Mouse (Mus musculus): ENCODE results near the gene Cab39.

The Cab39 gene

DNA sequence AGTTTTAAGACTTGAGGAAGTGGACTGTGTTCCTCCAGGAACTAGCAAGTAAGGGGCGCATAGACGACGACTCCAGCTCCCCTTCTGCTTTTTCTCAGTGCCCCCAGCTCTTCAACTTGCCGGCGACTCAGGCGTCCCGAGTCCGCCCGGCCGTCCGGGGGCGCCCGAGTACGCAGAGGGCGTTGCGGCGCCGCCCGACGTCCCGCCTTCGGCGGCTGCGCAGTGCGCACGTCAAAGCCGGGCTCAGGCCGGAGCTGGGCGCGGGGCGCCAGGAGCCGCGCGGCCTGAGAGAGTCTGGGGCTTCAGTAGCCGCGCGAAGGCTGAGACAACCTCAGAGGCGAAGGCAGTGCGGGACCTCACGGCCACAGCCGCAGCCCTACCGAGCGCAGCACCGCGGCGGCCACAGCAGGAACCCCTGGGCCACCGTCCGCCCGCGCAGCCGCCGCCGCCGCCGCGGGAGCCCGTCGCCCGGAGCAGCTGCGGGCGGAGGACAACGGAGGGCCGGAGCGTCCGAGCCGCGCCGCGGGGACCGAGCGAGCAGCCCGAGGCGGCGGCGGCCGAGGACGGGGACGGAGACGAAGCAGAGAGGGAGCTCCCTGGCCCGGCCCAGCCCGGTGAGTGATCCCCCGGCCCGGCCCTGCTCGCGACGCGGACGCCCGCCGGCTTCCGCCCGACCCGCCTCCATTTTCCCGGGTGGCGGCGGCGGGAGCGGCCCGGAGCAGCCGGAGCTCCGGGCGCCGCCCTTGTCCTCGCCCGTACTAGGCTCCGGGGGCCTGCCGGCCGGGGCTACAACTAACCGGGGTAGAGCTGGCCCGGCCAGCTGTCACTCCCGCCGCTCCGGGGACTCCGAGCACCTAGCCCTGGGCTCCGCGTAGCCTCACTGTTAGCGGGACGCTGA, at the start of gene Cab39:
TSS of gene Cab39 (plus strand) at position 234 of the 898 bp plus-strand sequence.
- peak; percentile 77 to 88 for DNase-seq (ENCODE audit: low spot score in 2 of 2)

GRCm38 (mm10) chr1:85744539-85744938, 48.7 kb upstream of the Cab39 start:
- DNase-seq (ENCODE audit: low spot score in 2 of 2), result no peak

DNA sequence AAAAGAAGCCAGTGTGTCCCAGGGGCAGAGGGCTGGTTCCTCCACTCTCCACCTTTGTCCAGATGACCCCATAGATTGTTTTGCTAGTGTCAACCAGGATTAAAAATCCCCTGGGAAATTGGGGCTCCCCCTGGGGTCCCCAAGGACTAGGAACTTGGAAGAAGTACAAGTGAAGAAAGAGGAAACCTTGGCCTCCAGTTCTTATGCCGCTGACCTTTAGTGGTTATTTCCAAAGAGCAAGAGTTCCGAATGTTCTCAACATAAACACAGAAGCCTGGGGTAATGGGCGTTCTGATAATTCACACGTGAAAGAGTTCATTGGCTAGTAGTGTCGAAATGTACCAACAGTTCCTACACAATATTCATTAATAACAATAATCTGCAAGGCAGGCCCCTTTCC, 46.7 kb upstream of the Cab39 start:
- no peak for DNase-seq (ENCODE audit: low spot score in 2 of 2)

- no peak for DNase-seq (ENCODE audit: low spot score in 2 of 2)
These were observed 43.4 kb upstream of the Cab39 start for GRCm38 (mm10) chr1:85749829-85750228.

DNA sequence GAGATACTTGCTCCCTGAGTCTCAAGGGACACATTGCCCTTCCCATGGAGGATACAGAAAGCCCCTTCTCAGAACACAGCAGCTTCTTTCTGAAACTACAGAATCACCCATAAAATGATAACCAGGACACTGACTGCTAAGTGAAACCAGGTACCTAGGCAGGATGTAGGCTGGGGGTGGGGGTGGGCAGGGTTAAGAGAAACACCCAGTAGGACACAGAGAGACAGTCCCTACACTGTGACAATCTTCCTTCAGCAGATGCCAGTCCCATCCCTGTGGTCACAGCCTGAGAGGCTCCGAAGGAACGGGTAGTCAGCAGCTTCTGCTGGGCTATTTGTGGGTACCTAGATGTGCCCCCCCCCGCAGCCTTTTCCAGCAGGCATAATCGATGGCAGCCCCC, 42.6 kb upstream of the Cab39 start:
- no peak for DNase-seq (ENCODE audit: low spot score in 2 of 2)

DNA sequence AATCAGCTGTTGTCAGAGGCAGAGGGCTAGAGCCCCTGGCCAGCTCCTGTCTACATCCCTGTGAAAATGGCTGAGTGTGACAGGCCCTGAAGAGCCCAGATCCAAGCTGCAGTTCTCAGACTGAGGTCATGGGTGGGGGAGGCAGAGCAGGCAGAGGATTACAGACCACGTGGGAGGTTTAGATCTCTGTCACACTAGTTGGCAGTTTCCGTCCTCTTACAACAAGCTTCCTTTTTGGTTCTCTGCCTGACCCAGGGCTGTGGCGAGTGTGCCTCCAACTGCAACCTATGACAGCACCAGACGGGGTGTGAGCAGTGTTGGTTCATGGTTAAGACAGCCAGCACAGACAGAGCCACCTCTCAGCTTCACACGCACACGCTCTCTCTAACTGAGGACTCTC, 41.7 kb upstream of the Cab39 start:
- DNase-seq (ENCODE audit: low spot score in 2 of 2), result no peak

- no peak for DNase-seq (ENCODE audit: low spot score in 2 of 2)
These were observed 41.1 kb upstream of the Cab39 start for GRCm38 (mm10) chr1:85751932-85752680.

DNA sequence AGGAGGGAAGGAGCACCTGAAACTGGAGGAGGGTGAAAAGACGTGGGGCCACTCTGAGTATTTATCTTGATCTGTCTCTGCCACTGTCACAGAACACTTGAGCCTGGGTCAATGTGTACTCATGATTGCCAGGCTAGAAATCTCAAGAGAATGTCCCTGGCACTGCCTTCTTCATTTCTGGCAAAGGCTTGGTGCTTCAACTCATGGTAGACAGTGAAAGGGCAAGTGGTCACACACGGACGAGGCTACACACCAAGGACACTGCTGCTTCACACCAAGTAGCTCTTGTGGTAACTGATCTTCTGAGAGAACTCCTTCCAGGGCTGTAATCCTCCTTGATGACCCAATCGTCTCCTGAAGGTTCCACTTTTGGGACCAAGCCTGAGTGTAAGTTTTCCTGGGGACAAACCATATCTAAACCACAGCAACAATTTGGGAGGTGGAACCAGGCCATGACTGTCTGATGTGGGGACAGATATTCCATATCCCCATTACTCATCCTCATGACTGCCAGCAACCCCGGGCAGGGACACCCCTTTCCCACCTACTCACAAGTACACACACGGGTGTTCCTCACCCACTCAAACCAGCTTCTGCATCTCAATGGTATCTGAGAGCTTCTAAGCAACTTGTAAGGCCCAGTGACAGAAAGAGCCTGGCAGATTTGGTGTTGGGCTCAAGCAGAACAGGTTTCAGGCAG, 35.6 kb upstream of the Cab39 start:
- no peak for DNase-seq (ENCODE audit: low spot score in 2 of 2)

DNA sequence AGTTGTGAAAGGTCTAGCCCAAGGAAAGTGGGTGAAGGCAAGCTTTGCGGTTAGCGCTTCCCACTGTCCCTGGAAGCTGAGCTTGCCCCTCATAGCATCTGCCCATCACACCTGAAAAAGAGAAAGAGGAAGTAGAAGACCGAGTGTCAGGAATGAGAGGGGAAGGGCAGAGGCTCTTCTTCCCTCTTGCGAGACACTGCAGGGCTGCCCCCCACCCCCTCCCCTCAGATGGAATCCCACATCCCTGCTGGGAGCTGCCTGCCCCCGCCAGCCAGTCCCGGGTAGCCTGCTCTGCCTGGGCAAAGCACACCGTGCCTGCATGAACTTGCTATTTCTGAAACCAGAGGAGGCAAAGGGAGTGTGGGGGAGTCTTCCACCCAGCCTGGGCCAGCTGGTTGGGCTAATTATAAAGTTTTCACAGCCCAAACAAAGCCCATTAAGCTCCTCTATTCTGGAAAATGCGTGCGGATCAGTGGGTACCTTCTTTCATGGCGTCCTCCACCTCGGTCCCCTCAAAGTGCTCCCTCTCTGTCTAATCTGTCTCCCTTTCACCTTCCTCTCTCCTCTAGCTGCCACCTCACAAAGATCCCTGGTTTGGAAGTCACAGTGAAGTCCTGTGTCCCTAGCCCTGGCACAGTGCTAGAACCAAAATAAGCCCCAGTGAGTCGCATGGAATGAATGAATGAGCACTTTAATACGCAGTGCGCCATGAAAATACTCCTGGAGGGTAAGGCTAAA, 34.8 kb upstream of the Cab39 start:
- DNase-seq (ENCODE audit: low spot score in 2 of 2), result no peak

- DNase-seq (ENCODE audit: low spot score in 2 of 2), result no peak
These were observed 34.3 kb upstream of the Cab39 start for GRCm38 (mm10) chr1:85758969-85759293.

GRCm38 (mm10) chr1:85761665-85762064, 31.6 kb upstream of the Cab39 start:
- no peak for DNase-seq (ENCODE audit: low spot score in 2 of 2)

DNA sequence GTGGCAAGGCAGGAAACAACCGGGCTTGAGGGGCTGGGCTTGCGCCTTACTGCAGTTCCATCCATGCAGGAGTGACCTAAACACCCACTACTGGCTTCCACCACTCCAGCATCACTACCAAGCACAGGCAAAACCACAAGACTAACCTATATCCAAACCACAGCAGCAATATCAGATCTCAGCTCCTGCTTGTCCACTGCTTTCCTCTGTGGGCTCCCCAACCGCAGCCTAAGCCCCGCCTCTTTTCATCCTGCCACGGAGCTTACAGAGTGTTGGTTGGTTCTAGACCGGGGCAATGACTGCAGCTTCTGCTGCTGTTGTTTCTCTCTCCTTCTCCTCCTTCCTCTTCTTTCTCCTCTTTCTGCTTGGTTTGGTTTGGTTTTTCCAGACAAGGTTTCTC, 29.9 kb upstream of the Cab39 start:
- no peak for DNase-seq (ENCODE audit: low spot score in 2 of 2)

DNA sequence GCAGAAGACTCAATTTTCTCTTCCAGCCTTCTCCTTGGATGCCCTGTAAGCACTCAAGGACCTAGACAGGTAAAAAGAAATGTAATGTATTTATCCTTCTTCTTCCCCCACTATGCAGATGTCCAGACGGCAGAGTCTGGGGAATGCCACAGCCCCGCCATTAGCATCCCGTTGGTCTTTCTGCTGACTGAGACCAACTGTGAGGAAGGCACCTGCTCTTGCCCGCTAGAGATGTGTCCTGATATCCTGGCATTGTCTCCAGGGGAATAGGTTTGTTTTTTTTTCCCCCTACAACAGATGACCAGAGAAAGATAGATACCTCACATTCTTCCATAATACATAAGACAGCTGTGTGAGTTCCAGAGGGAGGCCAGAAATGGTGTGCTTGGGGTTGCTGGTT, 28.9 kb upstream of the Cab39 start:
- DNase-seq (ENCODE audit: low spot score in 2 of 2), result no peak

- DNase-seq (ENCODE audit: low spot score in 2 of 2), result no peak
These were observed 27.1 kb upstream of the Cab39 start for GRCm38 (mm10) chr1:85766120-85766519.

DNA sequence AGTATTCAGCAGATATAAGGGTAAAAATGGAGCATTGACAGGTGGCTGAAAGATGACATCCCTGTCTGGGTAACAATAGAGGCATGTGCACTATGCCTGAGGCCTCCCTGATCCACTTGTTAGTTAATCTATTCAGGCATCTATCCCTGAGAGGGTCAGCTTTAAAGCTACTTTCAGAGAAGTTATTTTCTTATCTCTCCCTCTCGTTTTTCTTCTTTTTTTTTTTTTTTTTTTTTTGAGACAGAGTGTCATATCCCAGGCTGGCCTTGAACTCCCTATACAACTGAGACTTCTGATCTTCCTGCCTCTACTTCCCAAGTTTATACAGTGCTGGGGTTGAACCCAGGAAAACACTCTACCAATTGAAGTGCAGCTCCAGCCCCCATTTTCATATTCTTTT, 25.5 kb upstream of the Cab39 start:
- no peak for DNase-seq (ENCODE audit: low spot score in 2 of 2)

DNA sequence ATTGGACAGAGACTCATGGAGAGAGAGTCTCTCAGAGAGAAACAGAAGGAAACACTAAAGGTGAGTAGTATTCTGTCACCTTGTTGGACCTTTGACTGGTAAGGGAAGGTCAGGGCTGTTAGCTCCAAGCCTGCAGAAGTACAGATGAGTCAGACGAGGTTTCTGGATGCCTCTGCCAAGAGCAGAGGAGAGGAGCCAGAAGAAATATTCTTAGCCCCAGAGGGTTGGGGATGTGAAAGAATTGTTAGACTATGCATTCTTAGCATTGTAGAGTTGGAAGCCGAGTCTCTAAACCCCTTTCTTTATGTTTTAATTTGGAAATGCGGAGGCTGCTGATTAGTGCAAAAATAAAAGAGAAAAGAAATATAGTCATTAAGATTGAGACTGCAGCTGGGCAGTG, 21.3 kb upstream of the Cab39 start:
- DNase-seq (ENCODE audit: low spot score in 2 of 2), result no peak

- DNase-seq (ENCODE audit: low spot score in 2 of 2), result no peak
These were observed 18.1 kb upstream of the Cab39 start for GRCm38 (mm10) chr1:85775136-85775535.

- no peak for DNase-seq (ENCODE audit: low spot score in 2 of 2)
These were observed 17.1 kb upstream of the Cab39 start for GRCm38 (mm10) chr1:85776154-85776553.

GRCm38 (mm10) chr1:85778436-85778835, 14.8 kb upstream of the Cab39 start, which contains the start of gene A630001G21Rik:
Gene A630001G21Rik, minus strand, starts transcription at chr1:85778643.
- no peak for DNase-seq (ENCODE audit: low spot score in 2 of 2)

- no peak for DNase-seq (ENCODE audit: low spot score in 2 of 2)
These were observed 14.2 kb upstream of the Cab39 start for GRCm38 (mm10) chr1:85779012-85779411.

- DNase-seq (ENCODE audit: low spot score in 2 of 2), result no peak
These were observed 13.6 kb upstream of the Cab39 start for GRCm38 (mm10) chr1:85779428-85780180.
